Mouse (Mus musculus): ENCODE measurements around the gene Kif13a. TPM values are rescaled to one million over a fixed set of nuclear protein-coding genes. Genes with fewer than 3 reads are reported as not detected.

The Kif13a gene
- polyA plus RNA-seq, 1 experiment: 0.01 TPM

- peak overlapping the region; percentile 69 for H3K4me3 ChIP-seq (replicated peaks)
- no peaks in the 10 kb centered on the region for H3K9me3 ChIP-seq (ENCODE audit: control insufficient read depth, low read length)
- peaks cover 18% of the 10 kb centered on the region for H3K4me1 ChIP-seq (ENCODE audit: control insufficient read depth)
- TF ChIP-seq TAL1 (IDR thresholded peaks at IDR 0.05; ENCODE audit: low read length): no peak
- no peak for TF ChIP-seq GATA1 (IDR thresholded peaks at IDR 0.05; ENCODE audit: low read length)
- peaks cover 3% of the 10 kb centered on the region; the same call in 1 of the 2 replicates for H3K36me3 ChIP-seq (ENCODE audit: control insufficient read depth)
- H3K27me3 ChIP-seq (ENCODE audit: control insufficient read depth): peaks cover 24% of the 10 kb centered on the region
Observed at GRCm38 (mm10) chr13:46928961-46929691, 541 bp downstream of the Kif13a start.

- Histone ChIP-seq H3K4me3 (replicated peaks) (no peak overlapping the region), H3K4me1 (ENCODE audit: control insufficient read depth) (peaks cover 18% of the 10 kb centered on the region), H3K27me3 (ENCODE audit: control insufficient read depth) (peaks cover 24% of the 10 kb centered on the region), H3K36me3 (ENCODE audit: control insufficient read depth) (peaks cover 3% of the 10 kb centered on the region; the same call in 1 of the 2 replicates), H3K9me3 (ENCODE audit: control insufficient read depth, low read length) (no peaks in the 10 kb centered on the region)
- TF ChIP-seq GATA1 (IDR thresholded peaks at IDR 0.05; ENCODE audit: low read length) (no peak), TAL1 (IDR thresholded peaks at IDR 0.05; ENCODE audit: low read length) (no peak)
Observed at GRCm38 (mm10) chr13:46928404-46928803, 1.3 kb downstream of the Kif13a start.

GRCm38 (mm10) chr13:46925671-46926070 lies 4.0 kb downstream of the Kif13a start:
- Histone ChIP-seq H3K27me3 (ENCODE audit: control insufficient read depth) (peaks cover 22% of the 10 kb centered on the region), H3K9me3 (ENCODE audit: control insufficient read depth, low read length) (no peaks in the 10 kb centered on the region), H3K4me3 (replicated peaks) (no peak overlapping the region), H3K36me3 (ENCODE audit: control insufficient read depth) (peaks cover 3% of the 10 kb centered on the region; the same call in 1 of the 2 replicates), H3K4me1 (ENCODE audit: control insufficient read depth) (peaks cover 16% of the 10 kb centered on the region)
- TF ChIP-seq TAL1 (IDR thresholded peaks at IDR 0.05; ENCODE audit: low read length): no peak
- no peak for TF ChIP-seq GATA1 (IDR thresholded peaks at IDR 0.05; ENCODE audit: low read length)

- Histone ChIP-seq H3K27me3 (ENCODE audit: control insufficient read depth) (no peaks in the 10 kb centered on the region), H3K4me1 (ENCODE audit: control insufficient read depth) (0 out of 2 replicates have a peak, but pooled peaks cover 1% of the 10 kb centered on the region), H3K36me3 (ENCODE audit: control insufficient read depth) (peaks cover 3% of the 10 kb centered on the region; the same call in 1 of the 2 replicates), H3K4me3 (replicated peaks) (no peak overlapping the region), H3K9me3 (ENCODE audit: control insufficient read depth, low read length) (no peaks in the 10 kb centered on the region)
- TF ChIP-seq GATA1 (IDR thresholded peaks at IDR 0.05; ENCODE audit: low read length): no peak
- TF ChIP-seq TAL1 (IDR thresholded peaks at IDR 0.05; ENCODE audit: low read length): no peak
Observed at GRCm38 (mm10) chr13:46921559-46921958, 8.1 kb downstream of the Kif13a start.

GRCm38 (mm10) chr13:46919797-46920196 lies 9.9 kb downstream of the Kif13a start:
- Histone ChIP-seq H3K9me3 (ENCODE audit: control insufficient read depth, low read length) (no peaks in the 10 kb centered on the region), H3K36me3 (ENCODE audit: control insufficient read depth) (no peaks in the 10 kb centered on the region), H3K4me1 (ENCODE audit: control insufficient read depth) (0 out of 2 replicates have a peak, but pooled peaks cover 1% of the 10 kb centered on the region), H3K4me3 (replicated peaks) (no peak overlapping the region), H3K27me3 (ENCODE audit: control insufficient read depth) (no peaks in the 10 kb centered on the region)
- TF ChIP-seq GATA1 (IDR thresholded peaks at IDR 0.05; ENCODE audit: low read length): no peak
- TF ChIP-seq TAL1 (IDR thresholded peaks at IDR 0.05; ENCODE audit: low read length): no peak

- H3K9me3 ChIP-seq (ENCODE audit: control insufficient read depth, low read length): no peaks in the 10 kb centered on the region
- H3K4me1 ChIP-seq (ENCODE audit: control insufficient read depth): 0 out of 2 replicates have a peak, but pooled peaks cover 1% of the 10 kb centered on the region
- H3K36me3 ChIP-seq (ENCODE audit: control insufficient read depth): no peaks in the 10 kb centered on the region
- no peak for TF ChIP-seq GATA1 (IDR thresholded peaks at IDR 0.05; ENCODE audit: low read length)
- no peak for TF ChIP-seq TAL1 (IDR thresholded peaks at IDR 0.05; ENCODE audit: low read length)
- no peak overlapping the region for H3K4me3 ChIP-seq (replicated peaks)
- no peaks in the 10 kb centered on the region for H3K27me3 ChIP-seq (ENCODE audit: control insufficient read depth)
Observed at GRCm38 (mm10) chr13:46918509-46918908, 11.2 kb downstream of the Kif13a start.

- H3K4me3 ChIP-seq (replicated peaks): no peak overlapping the region
- H3K27me3 ChIP-seq (ENCODE audit: control insufficient read depth): no peaks in the 10 kb centered on the region
- H3K36me3 ChIP-seq (ENCODE audit: control insufficient read depth): no peaks in the 10 kb centered on the region
Observed at GRCm38 (mm10) chr13:46911960-46912359, 17.7 kb downstream of the Kif13a start.

GRCm38 (mm10) chr13:46911018-46911419 lies 18.6 kb downstream of the Kif13a start:
- Histone ChIP-seq H3K4me3 (replicated peaks) (no peak overlapping the region), H3K27me3 (ENCODE audit: control insufficient read depth) (no peaks in the 10 kb centered on the region), H3K9me3 (ENCODE audit: control insufficient read depth, low read length) (no peaks in the 10 kb centered on the region), H3K36me3 (ENCODE audit: control insufficient read depth) (no peaks in the 10 kb centered on the region), H3K4me1 (ENCODE audit: control insufficient read depth) (no peaks in the 10 kb centered on the region)
- TF ChIP-seq TAL1 (IDR thresholded peaks at IDR 0.05; ENCODE audit: low read length) (no peak), GATA1 (IDR thresholded peaks at IDR 0.05; ENCODE audit: low read length) (no peak)

More at GRCm38 (mm10) chr13:46911960-46912359, 17.7 kb downstream of the Kif13a start:
- no peak for TF ChIP-seq TAL1 (IDR thresholded peaks at IDR 0.05; ENCODE audit: low read length)
- no peak for TF ChIP-seq GATA1 (IDR thresholded peaks at IDR 0.05; ENCODE audit: low read length)
- Histone ChIP-seq H3K9me3 (ENCODE audit: control insufficient read depth, low read length) (no peaks in the 10 kb centered on the region), H3K4me1 (ENCODE audit: control insufficient read depth) (no peaks in the 10 kb centered on the region)

- TF ChIP-seq TAL1 (IDR thresholded peaks at IDR 0.05; ENCODE audit: low read length): no peak
- TF ChIP-seq GATA1 (IDR thresholded peaks at IDR 0.05; ENCODE audit: low read length): no peak
- no peak overlapping the region for H3K4me3 ChIP-seq (replicated peaks)
- no peaks in the 10 kb centered on the region for H3K27me3 ChIP-seq (ENCODE audit: control insufficient read depth)
- H3K4me1 ChIP-seq (ENCODE audit: control insufficient read depth): peaks cover 1% of the 10 kb centered on the region; the same call in 1 of the 2 replicates
- no peaks in the 10 kb centered on the region for H3K9me3 ChIP-seq (ENCODE audit: control insufficient read depth, low read length)
- no peaks in the 10 kb centered on the region for H3K36me3 ChIP-seq (ENCODE audit: control insufficient read depth)
Observed at GRCm38 (mm10) chr13:46909946-46910345, 19.7 kb downstream of the Kif13a start.
